Mouse (Mus musculus): ENCODE data around the gene Gm20388. TPM values are rescaled to one million over a fixed set of nuclear protein-coding genes. Genes with fewer than 3 reads are reported as not detected.
A peak's percentile ranks its signal among the peaks of the same experiment; 100 is the strongest.

The Gm20388 gene
- total and polyA plus RNA-seq, 2 experiments from 2014 or later = 51.3 TPM; not detected in 1

GRCm38 (mm10) chr8:122295389-122295788, 2384.7 kb downstream of the Gm20388 start:
- H3K27ac ChIP-seq (ENCODE audit: low read depth, low read length) = no peak overlapping the region
- no peak overlapping the region for H3K9ac ChIP-seq
- no peak overlapping the region for H3K4me3 ChIP-seq (ENCODE audit: low read depth, low read length)
- ATAC-seq = no peak
- H3K9me3 ChIP-seq (ENCODE audit: low read length) = no peaks in the 10 kb centered on the region
- DNase-seq = no peak
- no peak for TF ChIP-seq CTCF (IDR thresholded peaks at IDR 0.05; ENCODE audit: low read depth)
- WGBS = 65% methylated on average over 9 of the region's 9 CpGs
- no peaks in the 10 kb centered on the region for H3K4me1 ChIP-seq (ENCODE audit: insufficient read depth)
- H3K36me3 ChIP-seq (ENCODE audit: insufficient read depth) = no peaks in the 10 kb centered on the region
- no peaks in the 10 kb centered on the region for H3K27me3 ChIP-seq (ENCODE audit: insufficient read depth, low read length)
- no peak overlapping the region for H3K4me2 ChIP-seq (ENCODE audit: low read depth)

- no peak overlapping the region for H3K27ac ChIP-seq (ENCODE audit: low read depth, low read length)
- no peak for TF ChIP-seq CTCF (IDR thresholded peaks at IDR 0.05; ENCODE audit: low read depth)
- no peak overlapping the region for H3K4me2 ChIP-seq (ENCODE audit: low read depth)
- no peak overlapping the region for H3K9ac ChIP-seq
- no peak overlapping the region for H3K4me3 ChIP-seq (ENCODE audit: low read depth, low read length)
- no peaks in the 10 kb centered on the region for H3K27me3 ChIP-seq (ENCODE audit: insufficient read depth, low read length)
- H3K4me1 ChIP-seq (ENCODE audit: insufficient read depth) = no peaks in the 10 kb centered on the region
- DNase-seq = no peak
- peak; percentile 69 for ATAC-seq
- WGBS = 51% methylated on average over 24 of the region's 24 CpGs
- H3K36me3 ChIP-seq (ENCODE audit: insufficient read depth) = no peaks in the 10 kb centered on the region
- no peaks in the 10 kb centered on the region for H3K9me3 ChIP-seq (ENCODE audit: low read length)
Measured at GRCm38 (mm10) chr8:122296173-122297001, 2385.7 kb downstream of the Gm20388 start.

GRCm38 (mm10) chr8:122299581-122300254, 2389.1 kb downstream of the Gm20388 start:
- ATAC-seq (no peak), DNase-seq (no peak)
- Histone ChIP-seq H3K36me3 (ENCODE audit: insufficient read depth) (no peaks in the 10 kb centered on the region), H3K4me3 (ENCODE audit: low read depth, low read length) (no peak overlapping the region), H3K4me1 (ENCODE audit: insufficient read depth) (no peaks in the 10 kb centered on the region), H3K27me3 (ENCODE audit: insufficient read depth, low read length) (no peaks in the 10 kb centered on the region), H3K4me2 (ENCODE audit: low read depth) (no peak overlapping the region), H3K27ac (ENCODE audit: low read depth, low read length) (no peak overlapping the region), H3K9ac (no peak overlapping the region), H3K9me3 (ENCODE audit: low read length) (no peaks in the 10 kb centered on the region)
- no peak for TF ChIP-seq CTCF (IDR thresholded peaks at IDR 0.05; ENCODE audit: low read depth)
- 70% methylated on average over 16 of the region's 16 CpGs for WGBS

- Histone ChIP-seq H3K9me3 (ENCODE audit: low read length) (no peaks in the 10 kb centered on the region), H3K4me3 (ENCODE audit: low read depth, low read length) (no peak overlapping the region), H3K27me3 (ENCODE audit: insufficient read depth, low read length) (no peaks in the 10 kb centered on the region), H3K4me2 (ENCODE audit: low read depth) (no peak overlapping the region), H3K36me3 (ENCODE audit: insufficient read depth) (no peaks in the 10 kb centered on the region), H3K9ac (no peak overlapping the region), H3K27ac (ENCODE audit: low read depth, low read length) (no peak overlapping the region), H3K4me1 (ENCODE audit: insufficient read depth) (no peaks in the 10 kb centered on the region)
- WGBS = 47% methylated on average over 13 of the region's 13 CpGs
- ATAC-seq = no peak
- TF ChIP-seq CTCF (IDR thresholded peaks at IDR 0.05; ENCODE audit: low read depth) = no peak
- DNase-seq = no peak
Measured at GRCm38 (mm10) chr8:122301081-122301480, 2390.4 kb downstream of the Gm20388 start.

GRCm38 (mm10) chr8:122301866-122302265, 2391.2 kb downstream of the Gm20388 start:
- DNase-seq (no peak), ATAC-seq (no peak)
- Histone ChIP-seq H3K36me3 (ENCODE audit: insufficient read depth) (no peaks in the 10 kb centered on the region), H3K4me3 (ENCODE audit: low read depth, low read length) (no peak overlapping the region), H3K4me2 (ENCODE audit: low read depth) (no peak overlapping the region), H3K9me3 (ENCODE audit: low read length) (no peaks in the 10 kb centered on the region), H3K27ac (ENCODE audit: low read depth, low read length) (no peak overlapping the region), H3K27me3 (ENCODE audit: insufficient read depth, low read length) (no peaks in the 10 kb centered on the region), H3K9ac (no peak overlapping the region), H3K4me1 (ENCODE audit: insufficient read depth) (no peaks in the 10 kb centered on the region)
- no peak for TF ChIP-seq CTCF (IDR thresholded peaks at IDR 0.05; ENCODE audit: low read depth)
- 80% methylated on average over 5 of the region's 5 CpGs for WGBS

- Histone ChIP-seq H3K36me3 (ENCODE audit: insufficient read depth) (no peaks in the 10 kb centered on the region), H3K27me3 (ENCODE audit: insufficient read depth, low read length) (no peaks in the 10 kb centered on the region), H3K4me2 (ENCODE audit: low read depth) (no peak overlapping the region), H3K9ac (no peak overlapping the region), H3K4me3 (ENCODE audit: low read depth, low read length) (no peak overlapping the region), H3K9me3 (ENCODE audit: low read length) (no peaks in the 10 kb centered on the region), H3K4me1 (ENCODE audit: insufficient read depth) (no peaks in the 10 kb centered on the region), H3K27ac (ENCODE audit: low read depth, low read length) (no peak overlapping the region)
- ATAC-seq (no peak), DNase-seq (no peak)
- WGBS = 73% methylated on average over 6 of the region's 6 CpGs
- no peak for TF ChIP-seq CTCF (IDR thresholded peaks at IDR 0.05; ENCODE audit: low read depth)
Measured at GRCm38 (mm10) chr8:122303451-122303850, 2392.8 kb downstream of the Gm20388 start.

GRCm38 (mm10) chr8:122304058-122304457, 2393.4 kb downstream of the Gm20388 start:
- DNase-seq (no peak), ATAC-seq (no peak)
- no peaks in the 10 kb centered on the region for H3K27me3 ChIP-seq (ENCODE audit: insufficient read depth, low read length)
- no peaks in the 10 kb centered on the region for H3K36me3 ChIP-seq (ENCODE audit: insufficient read depth)
- H3K27ac ChIP-seq (ENCODE audit: low read depth, low read length) = no peak overlapping the region
- H3K4me3 ChIP-seq (ENCODE audit: low read depth, low read length) = no peak overlapping the region
- no peaks in the 10 kb centered on the region for H3K9me3 ChIP-seq (ENCODE audit: low read length)
- TF ChIP-seq CTCF (IDR thresholded peaks at IDR 0.05; ENCODE audit: low read depth) = no peak
- 18% methylated on average over 3 of the region's 3 CpGs for WGBS
- H3K4me1 ChIP-seq (ENCODE audit: insufficient read depth) = no peaks in the 10 kb centered on the region
- H3K9ac ChIP-seq = no peak overlapping the region
- no peak overlapping the region for H3K4me2 ChIP-seq (ENCODE audit: low read depth)

All from forebrain, postnatal 0 days (tissue).